Mouse (Mus musculus): Measurements from ENCODE around the gene Cab39.
A peak's percentile ranks its signal among the peaks of the same experiment; 100 is the strongest.

The Cab39 gene

DNA sequence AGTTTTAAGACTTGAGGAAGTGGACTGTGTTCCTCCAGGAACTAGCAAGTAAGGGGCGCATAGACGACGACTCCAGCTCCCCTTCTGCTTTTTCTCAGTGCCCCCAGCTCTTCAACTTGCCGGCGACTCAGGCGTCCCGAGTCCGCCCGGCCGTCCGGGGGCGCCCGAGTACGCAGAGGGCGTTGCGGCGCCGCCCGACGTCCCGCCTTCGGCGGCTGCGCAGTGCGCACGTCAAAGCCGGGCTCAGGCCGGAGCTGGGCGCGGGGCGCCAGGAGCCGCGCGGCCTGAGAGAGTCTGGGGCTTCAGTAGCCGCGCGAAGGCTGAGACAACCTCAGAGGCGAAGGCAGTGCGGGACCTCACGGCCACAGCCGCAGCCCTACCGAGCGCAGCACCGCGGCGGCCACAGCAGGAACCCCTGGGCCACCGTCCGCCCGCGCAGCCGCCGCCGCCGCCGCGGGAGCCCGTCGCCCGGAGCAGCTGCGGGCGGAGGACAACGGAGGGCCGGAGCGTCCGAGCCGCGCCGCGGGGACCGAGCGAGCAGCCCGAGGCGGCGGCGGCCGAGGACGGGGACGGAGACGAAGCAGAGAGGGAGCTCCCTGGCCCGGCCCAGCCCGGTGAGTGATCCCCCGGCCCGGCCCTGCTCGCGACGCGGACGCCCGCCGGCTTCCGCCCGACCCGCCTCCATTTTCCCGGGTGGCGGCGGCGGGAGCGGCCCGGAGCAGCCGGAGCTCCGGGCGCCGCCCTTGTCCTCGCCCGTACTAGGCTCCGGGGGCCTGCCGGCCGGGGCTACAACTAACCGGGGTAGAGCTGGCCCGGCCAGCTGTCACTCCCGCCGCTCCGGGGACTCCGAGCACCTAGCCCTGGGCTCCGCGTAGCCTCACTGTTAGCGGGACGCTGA lies at the start of gene Cab39:
Cab39 (plus strand) TSS at position 234 of the 898 bp plus-strand sequence.
- peak; percentile 87 to 93 for DNase-seq (ENCODE audit: low spot score in 2 of 2)

DNA sequence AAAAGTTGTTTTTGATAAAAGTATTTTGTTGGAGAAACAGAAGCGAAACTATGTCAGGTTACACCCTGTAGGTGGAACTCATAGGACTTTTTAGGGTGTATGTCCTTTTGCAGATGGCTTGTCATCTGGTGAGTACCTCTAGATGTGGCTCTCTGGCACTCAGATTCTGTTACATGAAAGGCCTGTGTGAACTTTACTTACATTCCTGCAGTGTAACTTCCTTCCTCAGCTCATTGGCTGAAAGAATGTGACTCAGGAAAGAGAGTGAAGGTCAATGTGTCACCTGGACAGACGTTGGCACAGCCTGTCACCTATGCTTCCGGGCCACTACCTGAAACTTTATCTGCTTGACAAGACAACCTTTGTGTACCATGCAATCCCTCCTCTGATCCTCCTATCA lies 48.7 kb upstream of the Cab39 start:
- no peak for DNase-seq (ENCODE audit: low spot score in 2 of 2)

GRCm38 (mm10) chr1:85746511-85746910 lies 46.7 kb upstream of the Cab39 start:
- no peak for DNase-seq (ENCODE audit: low spot score in 2 of 2)

DNA sequence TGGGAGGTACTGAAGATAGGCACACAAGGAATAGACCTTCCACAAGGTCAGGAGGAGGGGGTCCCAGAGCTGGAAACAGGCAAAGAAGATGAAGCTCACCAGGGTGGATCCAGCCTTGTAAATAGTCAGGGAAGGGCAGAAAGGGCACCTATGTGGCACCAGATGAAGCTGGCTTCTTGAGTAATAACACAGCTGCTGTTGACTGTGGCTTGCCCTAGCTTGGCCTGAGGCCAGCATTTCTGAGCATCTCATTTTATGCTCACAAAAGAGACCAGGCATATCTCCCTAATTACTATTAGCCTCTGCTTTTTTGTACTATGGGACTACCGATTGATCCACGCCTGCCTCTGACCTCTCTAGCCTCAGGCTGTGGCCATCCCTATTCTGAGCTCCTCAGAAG lies 43.4 kb upstream of the Cab39 start:
- DNase-seq (ENCODE audit: low spot score in 2 of 2): no peak

DNA sequence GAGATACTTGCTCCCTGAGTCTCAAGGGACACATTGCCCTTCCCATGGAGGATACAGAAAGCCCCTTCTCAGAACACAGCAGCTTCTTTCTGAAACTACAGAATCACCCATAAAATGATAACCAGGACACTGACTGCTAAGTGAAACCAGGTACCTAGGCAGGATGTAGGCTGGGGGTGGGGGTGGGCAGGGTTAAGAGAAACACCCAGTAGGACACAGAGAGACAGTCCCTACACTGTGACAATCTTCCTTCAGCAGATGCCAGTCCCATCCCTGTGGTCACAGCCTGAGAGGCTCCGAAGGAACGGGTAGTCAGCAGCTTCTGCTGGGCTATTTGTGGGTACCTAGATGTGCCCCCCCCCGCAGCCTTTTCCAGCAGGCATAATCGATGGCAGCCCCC lies 42.6 kb upstream of the Cab39 start:
- no peak for DNase-seq (ENCODE audit: low spot score in 2 of 2)

DNA sequence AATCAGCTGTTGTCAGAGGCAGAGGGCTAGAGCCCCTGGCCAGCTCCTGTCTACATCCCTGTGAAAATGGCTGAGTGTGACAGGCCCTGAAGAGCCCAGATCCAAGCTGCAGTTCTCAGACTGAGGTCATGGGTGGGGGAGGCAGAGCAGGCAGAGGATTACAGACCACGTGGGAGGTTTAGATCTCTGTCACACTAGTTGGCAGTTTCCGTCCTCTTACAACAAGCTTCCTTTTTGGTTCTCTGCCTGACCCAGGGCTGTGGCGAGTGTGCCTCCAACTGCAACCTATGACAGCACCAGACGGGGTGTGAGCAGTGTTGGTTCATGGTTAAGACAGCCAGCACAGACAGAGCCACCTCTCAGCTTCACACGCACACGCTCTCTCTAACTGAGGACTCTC lies 41.7 kb upstream of the Cab39 start:
- peak; percentile 12 to 45 for DNase-seq (ENCODE audit: low spot score in 2 of 2)

DNA sequence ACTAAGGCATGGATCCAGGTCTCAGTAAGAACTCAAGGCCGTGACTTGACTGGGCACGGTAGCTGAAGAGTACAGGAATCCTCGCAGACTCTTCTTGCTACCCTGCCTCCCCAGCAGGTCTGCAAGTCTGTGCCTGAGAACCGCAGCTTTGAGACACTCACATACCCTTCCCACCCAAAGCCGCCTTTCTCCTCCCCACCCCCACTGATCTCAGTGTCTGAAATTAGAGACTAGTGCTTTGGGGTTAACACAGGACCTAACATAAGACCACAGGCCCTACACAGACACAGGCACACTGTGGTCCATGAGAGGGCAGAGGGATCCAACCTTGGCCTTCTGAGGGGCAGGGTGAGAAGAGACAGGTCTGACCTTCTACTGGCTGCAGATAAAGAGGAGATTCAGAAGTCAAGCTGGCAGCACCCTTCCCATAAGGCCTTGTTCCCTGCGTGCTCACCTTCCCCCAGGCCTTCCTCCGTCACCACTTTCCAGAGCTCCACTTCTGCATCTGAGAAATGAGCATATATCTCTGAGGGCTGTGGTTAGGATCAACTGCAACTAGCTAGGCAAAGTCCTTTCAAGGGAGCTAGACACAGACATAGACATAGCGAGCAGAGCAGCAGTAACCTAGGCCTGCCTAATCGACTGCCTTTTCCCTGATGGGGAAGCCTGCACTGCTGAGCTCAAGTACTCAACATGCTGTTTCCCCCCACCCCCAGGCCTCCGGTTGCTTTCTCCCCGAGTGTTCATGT lies 41.1 kb upstream of the Cab39 start:
- DNase-seq (ENCODE audit: low spot score in 2 of 2): no peak

DNA sequence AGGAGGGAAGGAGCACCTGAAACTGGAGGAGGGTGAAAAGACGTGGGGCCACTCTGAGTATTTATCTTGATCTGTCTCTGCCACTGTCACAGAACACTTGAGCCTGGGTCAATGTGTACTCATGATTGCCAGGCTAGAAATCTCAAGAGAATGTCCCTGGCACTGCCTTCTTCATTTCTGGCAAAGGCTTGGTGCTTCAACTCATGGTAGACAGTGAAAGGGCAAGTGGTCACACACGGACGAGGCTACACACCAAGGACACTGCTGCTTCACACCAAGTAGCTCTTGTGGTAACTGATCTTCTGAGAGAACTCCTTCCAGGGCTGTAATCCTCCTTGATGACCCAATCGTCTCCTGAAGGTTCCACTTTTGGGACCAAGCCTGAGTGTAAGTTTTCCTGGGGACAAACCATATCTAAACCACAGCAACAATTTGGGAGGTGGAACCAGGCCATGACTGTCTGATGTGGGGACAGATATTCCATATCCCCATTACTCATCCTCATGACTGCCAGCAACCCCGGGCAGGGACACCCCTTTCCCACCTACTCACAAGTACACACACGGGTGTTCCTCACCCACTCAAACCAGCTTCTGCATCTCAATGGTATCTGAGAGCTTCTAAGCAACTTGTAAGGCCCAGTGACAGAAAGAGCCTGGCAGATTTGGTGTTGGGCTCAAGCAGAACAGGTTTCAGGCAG lies 35.6 kb upstream of the Cab39 start:
- DNase-seq (ENCODE audit: low spot score in 2 of 2): no peak

- DNase-seq (ENCODE audit: low spot score in 2 of 2): no peak
Measured at GRCm38 (mm10) chr1:85758231-85758968, 34.8 kb upstream of the Cab39 start.

GRCm38 (mm10) chr1:85758969-85759293 lies 34.3 kb upstream of the Cab39 start:
- DNase-seq (ENCODE audit: low spot score in 2 of 2): no peak

DNA sequence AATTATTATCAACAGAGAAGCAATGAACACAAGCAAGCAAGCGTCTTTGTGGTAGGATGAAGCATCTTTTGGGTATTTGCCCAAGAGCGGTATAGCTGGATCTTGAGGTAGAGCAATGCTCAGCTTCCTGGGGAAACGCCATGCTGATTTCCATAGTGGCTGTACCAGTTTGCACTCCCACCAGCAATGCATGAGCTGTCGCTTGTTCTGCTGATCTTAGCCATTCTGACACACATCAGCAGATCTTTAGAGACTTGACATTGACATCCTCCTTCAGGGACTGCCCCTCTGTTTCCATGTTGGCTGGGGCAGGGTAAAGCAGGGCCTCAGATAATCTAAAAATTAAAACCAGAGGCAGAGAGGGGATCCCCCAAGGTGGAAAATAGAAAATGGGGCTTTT lies 31.6 kb upstream of the Cab39 start:
- no peak for DNase-seq (ENCODE audit: low spot score in 2 of 2)

DNA sequence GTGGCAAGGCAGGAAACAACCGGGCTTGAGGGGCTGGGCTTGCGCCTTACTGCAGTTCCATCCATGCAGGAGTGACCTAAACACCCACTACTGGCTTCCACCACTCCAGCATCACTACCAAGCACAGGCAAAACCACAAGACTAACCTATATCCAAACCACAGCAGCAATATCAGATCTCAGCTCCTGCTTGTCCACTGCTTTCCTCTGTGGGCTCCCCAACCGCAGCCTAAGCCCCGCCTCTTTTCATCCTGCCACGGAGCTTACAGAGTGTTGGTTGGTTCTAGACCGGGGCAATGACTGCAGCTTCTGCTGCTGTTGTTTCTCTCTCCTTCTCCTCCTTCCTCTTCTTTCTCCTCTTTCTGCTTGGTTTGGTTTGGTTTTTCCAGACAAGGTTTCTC lies 29.9 kb upstream of the Cab39 start:
- DNase-seq (ENCODE audit: low spot score in 2 of 2): no peak

DNA sequence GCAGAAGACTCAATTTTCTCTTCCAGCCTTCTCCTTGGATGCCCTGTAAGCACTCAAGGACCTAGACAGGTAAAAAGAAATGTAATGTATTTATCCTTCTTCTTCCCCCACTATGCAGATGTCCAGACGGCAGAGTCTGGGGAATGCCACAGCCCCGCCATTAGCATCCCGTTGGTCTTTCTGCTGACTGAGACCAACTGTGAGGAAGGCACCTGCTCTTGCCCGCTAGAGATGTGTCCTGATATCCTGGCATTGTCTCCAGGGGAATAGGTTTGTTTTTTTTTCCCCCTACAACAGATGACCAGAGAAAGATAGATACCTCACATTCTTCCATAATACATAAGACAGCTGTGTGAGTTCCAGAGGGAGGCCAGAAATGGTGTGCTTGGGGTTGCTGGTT lies 28.9 kb upstream of the Cab39 start:
- no peak for DNase-seq (ENCODE audit: low spot score in 2 of 2)

GRCm38 (mm10) chr1:85766120-85766519 lies 27.1 kb upstream of the Cab39 start:
- no peak for DNase-seq (ENCODE audit: low spot score in 2 of 2)

GRCm38 (mm10) chr1:85767754-85768153 lies 25.5 kb upstream of the Cab39 start:
- DNase-seq (ENCODE audit: low spot score in 2 of 2): no peak

DNA sequence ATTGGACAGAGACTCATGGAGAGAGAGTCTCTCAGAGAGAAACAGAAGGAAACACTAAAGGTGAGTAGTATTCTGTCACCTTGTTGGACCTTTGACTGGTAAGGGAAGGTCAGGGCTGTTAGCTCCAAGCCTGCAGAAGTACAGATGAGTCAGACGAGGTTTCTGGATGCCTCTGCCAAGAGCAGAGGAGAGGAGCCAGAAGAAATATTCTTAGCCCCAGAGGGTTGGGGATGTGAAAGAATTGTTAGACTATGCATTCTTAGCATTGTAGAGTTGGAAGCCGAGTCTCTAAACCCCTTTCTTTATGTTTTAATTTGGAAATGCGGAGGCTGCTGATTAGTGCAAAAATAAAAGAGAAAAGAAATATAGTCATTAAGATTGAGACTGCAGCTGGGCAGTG lies 21.3 kb upstream of the Cab39 start:
- no peak for DNase-seq (ENCODE audit: low spot score in 2 of 2)

DNA sequence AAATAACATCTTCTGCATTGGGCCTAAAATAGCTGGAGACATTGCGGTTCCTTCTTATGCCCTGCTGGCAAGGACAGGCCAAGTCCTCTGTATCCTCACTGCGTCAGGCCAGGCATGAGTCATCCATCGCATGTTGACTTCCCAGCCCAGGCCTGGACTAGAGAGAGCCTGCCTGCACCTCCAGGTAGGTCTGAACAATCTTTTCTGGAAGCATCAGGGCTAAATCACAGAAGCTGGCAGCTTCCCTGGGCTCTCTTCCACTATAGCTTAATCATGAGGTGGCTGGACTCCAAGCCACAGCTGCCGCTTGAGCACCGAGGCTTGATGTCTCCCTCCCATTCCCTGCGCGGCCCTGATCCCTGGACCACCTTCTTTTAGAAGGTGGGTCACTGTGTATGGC lies 18.1 kb upstream of the Cab39 start:
- no peak for DNase-seq (ENCODE audit: low spot score in 2 of 2)

GRCm38 (mm10) chr1:85776154-85776553 lies 17.1 kb upstream of the Cab39 start:
- DNase-seq (ENCODE audit: low spot score in 2 of 2): no peak

- no peak for DNase-seq (ENCODE audit: low spot score in 2 of 2)
Measured at GRCm38 (mm10) chr1:85778436-85778835, 14.8 kb upstream of the Cab39 start, which contains the start of gene A630001G21Rik. Gene A630001G21Rik (minus strand): TSS chr1:85778643.

DNA sequence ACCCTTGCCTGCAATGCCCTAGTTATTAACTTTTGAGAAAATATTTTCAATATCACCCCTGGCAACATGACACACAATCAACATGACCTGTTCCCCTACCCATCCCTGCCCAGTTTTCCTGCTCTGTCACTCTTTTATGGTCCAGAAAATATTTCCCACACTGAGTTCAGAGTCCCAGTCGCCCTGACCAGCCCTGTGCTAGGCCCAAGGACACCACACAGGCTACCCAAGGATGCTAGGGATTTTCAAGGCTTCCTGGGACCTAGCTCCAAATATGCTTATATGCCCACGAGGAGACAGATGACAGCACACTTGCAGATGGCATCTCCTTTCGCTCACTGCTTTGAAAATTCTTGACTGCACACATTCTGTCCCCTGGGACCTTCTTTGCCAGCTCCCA lies 14.2 kb upstream of the Cab39 start:
- DNase-seq (ENCODE audit: low spot score in 2 of 2): no peak

DNA sequence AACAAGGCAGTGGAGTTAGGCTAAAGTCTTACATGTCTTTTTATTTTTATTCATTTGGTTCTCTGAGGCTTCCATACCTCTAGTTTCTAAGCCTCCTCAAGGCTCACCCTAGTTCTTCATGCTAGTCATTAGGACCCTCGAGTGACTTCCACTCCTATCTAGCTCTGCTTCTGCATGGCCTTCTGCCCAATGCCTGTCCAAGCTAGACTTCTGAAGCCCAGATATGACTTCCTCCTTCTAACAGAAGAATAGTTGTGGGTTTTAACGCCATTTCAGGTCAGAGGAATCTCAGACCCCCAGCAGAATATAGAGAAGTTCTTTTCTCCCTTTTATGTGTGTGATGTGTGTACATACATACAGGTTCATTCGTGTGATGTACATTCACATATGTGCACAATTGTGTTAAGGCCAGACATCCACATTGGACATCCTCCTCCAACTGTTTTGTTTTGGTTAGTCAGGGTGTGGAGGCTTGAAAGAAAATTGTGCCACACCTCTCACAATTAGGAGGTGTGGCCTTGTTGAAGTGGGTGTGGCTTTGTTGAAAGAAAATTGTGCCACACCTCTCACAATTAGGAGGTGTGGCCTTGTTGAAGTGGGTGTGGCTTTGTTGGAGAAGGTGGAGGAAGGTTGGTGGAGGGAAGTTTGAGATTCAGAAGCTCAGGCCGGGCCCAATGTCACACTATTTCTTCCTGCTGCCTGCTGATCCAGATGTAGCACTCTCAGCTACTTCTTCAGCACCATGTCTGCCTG lies 13.6 kb upstream of the Cab39 start:
- peak in 1 of 2 experiments; percentile 24 for DNase-seq (ENCODE audit: low spot score in 2 of 2)

All from spleen, postnatal 10 days (tissue).